Mouse (Mus musculus) heart, embryonic 16.5 days (tissue): ENCODE measurements around the gene Kif5c. TPM values are rescaled to one million over a fixed set of nuclear protein-coding genes. Genes with fewer than 3 reads are reported as not detected.

ENCODE experiments used
- ATAC-seq: fragments of 200-750 bp; cut with Nextera tagmentation; replicated peaks from 2 replicates; pipeline ENCODE4 v1.8.0; 2017; ENCODE audit warnings: moderate number of reproducible peaks; ENCODE audit not compliant: insufficient read depth, low FRiP score; ENCODE audit errors: extremely low read depth
- H3K27ac ChIP-seq: fragments of 300-500 bp; sonication (generic); 2 replicates; pipeline ENCODE4 v1.5.1; 2014; ENCODE audit warnings: mild to moderate bottlenecking, low read length, control low read depth, moderate library complexity
- H3K27me3 ChIP-seq: fragments of 300-500 bp; sonication (generic); 2 replicates; pipeline ENCODE4 v1.6.1; 2014; ENCODE audit warnings: low read length, mixed read lengths; ENCODE audit not compliant: control insufficient read depth, insufficient read depth
- H3K36me3 ChIP-seq: fragments of 300-500 bp; sonication (generic); 2 replicates; pipeline ENCODE4 v1.6.1; 2014; ENCODE audit not compliant: control insufficient read depth, insufficient read depth
- H3K4me1 ChIP-seq: fragments of 300-500 bp; sonication (generic); 2 replicates; pipeline ENCODE4 v1.6.1; 2014; ENCODE audit warnings: low read length, mixed read lengths; ENCODE audit not compliant: control insufficient read depth, insufficient read depth
- H3K4me2 ChIP-seq: fragments of 300-500 bp; sonication (generic); 2 replicates; pipeline ENCODE4 v1.6.1; 2014; ENCODE audit warnings: low read depth, mild to moderate bottlenecking, control low read depth, low read length
- H3K4me3 ChIP-seq: fragments of 300-500 bp; sonication (generic); 2 replicates; pipeline ENCODE4 v1.5.1; 2014; ENCODE audit warnings: mild to moderate bottlenecking, control low read depth, low read length
- H3K9ac ChIP-seq: fragments of 300-500 bp; sonication (generic); 2 replicates; pipeline ENCODE4 v1.6.1; 2014; ENCODE audit warnings: low read length, control low read depth
- H3K9me3 ChIP-seq: fragments of 300-500 bp; sonication (generic); replicated peaks from 2 replicates; pipeline ENCODE4 v1.6.1; 2016; ENCODE audit warnings: low read length; ENCODE audit not compliant: control insufficient read depth
- WGBS: fragments of 180-500 bp; shearing (Covaris S2); extraction: QIAGEN DNeasy Blood & Tissue Kit; methylation state at CpG from one replicate; pipeline ENCODE4 v1.1.7; 2014; 5-methylcytosine and 5-hydroxymethylcytosine counted together
- polyA plus RNA-seq: library from polyadenylated mRNA; unstranded; fragments of >200 nt; fragmentation: Nextera tagmentation; extraction: Ambion mirVana; gene quantifications from 2 replicates; pipeline ENCODE4 v1.2.1, GENCODE M21; 2015

Gene Kif5c
- polyA plus RNA-seq, 1 experiment from 2014 or later = 0.80 TPM

DNA sequence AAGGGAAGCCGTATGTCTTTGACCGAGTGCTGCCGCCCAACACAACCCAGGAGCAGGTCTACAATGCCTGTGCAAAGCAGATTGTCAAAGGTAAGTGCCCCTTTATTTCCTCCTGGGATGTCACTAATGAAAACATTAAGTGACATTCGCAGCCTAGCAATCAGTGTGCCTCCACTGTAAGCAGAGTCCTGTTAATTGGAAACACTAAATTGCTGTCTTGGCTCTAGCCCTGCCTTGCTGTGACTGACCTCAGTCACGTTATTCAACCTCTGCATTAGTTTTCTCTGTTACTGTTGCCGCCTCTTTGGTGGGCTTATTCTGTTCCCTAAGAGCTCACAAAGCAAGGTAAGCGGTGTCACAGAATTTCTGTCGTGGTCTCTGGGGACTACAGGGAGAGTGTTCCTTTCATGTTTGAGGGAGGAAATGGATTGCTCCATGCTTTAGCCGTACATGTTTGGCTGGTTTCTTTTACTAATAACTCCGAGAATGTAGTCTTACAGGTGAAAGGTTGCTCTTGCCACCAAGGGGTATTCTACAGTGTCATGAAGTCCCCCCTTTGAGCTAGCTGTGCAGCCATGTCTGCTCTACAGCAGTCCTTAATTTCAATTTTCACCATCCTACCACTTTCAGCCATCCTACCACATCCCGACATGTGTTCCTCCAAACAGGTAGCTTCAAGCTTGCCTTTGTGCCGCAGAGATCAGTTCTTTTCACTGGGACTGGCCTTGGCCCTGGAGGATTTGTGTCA lies 52.8 kb downstream of the Kif5c start:
- H3K4me1 ChIP-seq = no peaks in the 10 kb centered on the region; the same call in 1 of the 2 replicates
- peaks cover 3% of the 10 kb centered on the region; the same call in 1 of the 2 replicates for H3K9me3 ChIP-seq
- H3K36me3 ChIP-seq = no peaks in the 10 kb centered on the region
- H3K9ac ChIP-seq = no peak overlapping the region
- H3K27ac ChIP-seq = no peak overlapping the region
- 83% methylated on average over 12 of the region's 12 CpGs for WGBS
- H3K27me3 ChIP-seq = no peaks in the 10 kb centered on the region
- no peak overlapping the region for H3K4me2 ChIP-seq
- ATAC-seq = no peak
- no peak overlapping the region for H3K4me3 ChIP-seq

DNA sequence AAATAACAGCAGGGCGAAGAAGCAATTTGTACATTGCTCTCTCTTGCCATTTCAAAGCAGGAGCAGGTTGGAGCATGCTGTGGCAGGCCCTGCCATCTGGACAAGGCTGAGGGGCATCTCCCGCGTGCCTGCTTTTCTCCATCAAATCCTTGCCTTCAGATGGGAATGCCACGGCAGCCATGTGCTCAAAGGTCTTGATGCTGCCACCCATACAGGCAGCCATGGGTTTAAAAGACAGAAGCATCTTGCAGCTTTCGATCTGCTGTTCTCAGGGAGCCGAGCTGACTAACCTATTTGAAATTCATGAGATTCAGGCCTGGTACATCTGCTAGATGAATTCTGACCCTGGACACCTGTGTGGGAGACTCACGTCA lies 53.4 kb downstream of the Kif5c start:
- Histone ChIP-seq H3K9ac (no peak overlapping the region), H3K4me3 (no peak overlapping the region), H3K27ac (no peak overlapping the region), H3K9me3 (peaks cover 3% of the 10 kb centered on the region; the same call in 1 of the 2 replicates), H3K4me2 (no peak overlapping the region), H3K27me3 (no peaks in the 10 kb centered on the region), H3K4me1 (no peaks in the 10 kb centered on the region; the same call in 1 of the 2 replicates), H3K36me3 (no peaks in the 10 kb centered on the region)
- no peak for ATAC-seq
- 84% methylated on average over 7 of the region's 7 CpGs for WGBS

DNA sequence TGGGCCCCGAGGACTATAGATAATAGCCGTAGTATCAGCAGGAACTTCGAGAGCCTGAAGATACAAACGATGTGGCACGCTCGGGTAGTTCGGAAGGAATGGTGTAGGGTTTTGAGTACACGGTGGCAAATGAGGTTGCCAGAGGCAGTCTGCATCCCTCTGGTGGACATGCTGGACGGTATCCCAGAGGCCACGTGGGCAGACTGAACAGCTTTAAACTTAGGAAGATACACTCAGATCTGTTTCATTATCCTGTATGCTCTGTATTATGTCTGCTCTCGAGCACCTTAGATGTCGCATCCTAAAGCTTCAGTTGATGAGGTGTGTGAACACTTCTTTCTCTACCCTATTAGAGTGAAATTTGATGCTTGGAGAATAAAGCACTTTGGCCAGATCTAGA lies 56.9 kb downstream of the Kif5c start:
- no peaks in the 10 kb centered on the region; the same call in 1 of the 2 replicates for H3K4me1 ChIP-seq
- H3K27me3 ChIP-seq = no peaks in the 10 kb centered on the region
- H3K27ac ChIP-seq = no peak overlapping the region
- no peaks in the 10 kb centered on the region for H3K9me3 ChIP-seq
- no peak for ATAC-seq
- WGBS = 54% methylated on average over 12 of the region's 12 CpGs
- H3K4me2 ChIP-seq = no peak overlapping the region
- H3K36me3 ChIP-seq = no peaks in the 10 kb centered on the region
- no peak overlapping the region for H3K4me3 ChIP-seq
- H3K9ac ChIP-seq = no peak overlapping the region

DNA sequence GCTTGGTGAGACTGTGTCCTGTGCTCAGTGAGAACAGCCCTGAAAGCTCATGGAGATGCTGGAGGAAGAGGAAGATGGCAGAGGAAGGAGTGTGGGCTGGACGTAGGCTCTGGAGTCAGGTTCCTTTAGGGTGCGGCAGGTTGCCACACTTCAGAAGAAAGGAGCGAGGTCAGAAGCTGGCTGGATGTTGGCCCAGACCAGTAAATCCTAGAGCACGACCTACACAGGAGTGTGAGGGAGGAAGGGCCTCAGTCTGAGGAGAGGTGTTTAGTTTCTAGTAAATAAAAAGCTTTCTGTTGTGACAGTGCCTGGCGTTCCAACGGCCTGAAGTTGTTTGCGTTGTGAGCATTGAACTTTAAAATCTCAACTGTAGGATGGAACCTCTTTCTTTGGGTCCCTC lies 59.3 kb downstream of the Kif5c start:
- no peaks in the 10 kb centered on the region for H3K36me3 ChIP-seq
- 73% methylated on average over 7 of the region's 7 CpGs for WGBS
- H3K9ac ChIP-seq = no peak overlapping the region
- no peak overlapping the region for H3K27ac ChIP-seq
- no peak for ATAC-seq
- H3K4me1 ChIP-seq = no peaks in the 10 kb centered on the region; the same call in 1 of the 2 replicates
- no peaks in the 10 kb centered on the region for H3K9me3 ChIP-seq
- H3K4me3 ChIP-seq = no peak overlapping the region
- peaks cover 2% of the 10 kb centered on the region; the same call in 1 of the 2 replicates for H3K27me3 ChIP-seq
- no peak overlapping the region for H3K4me2 ChIP-seq

DNA sequence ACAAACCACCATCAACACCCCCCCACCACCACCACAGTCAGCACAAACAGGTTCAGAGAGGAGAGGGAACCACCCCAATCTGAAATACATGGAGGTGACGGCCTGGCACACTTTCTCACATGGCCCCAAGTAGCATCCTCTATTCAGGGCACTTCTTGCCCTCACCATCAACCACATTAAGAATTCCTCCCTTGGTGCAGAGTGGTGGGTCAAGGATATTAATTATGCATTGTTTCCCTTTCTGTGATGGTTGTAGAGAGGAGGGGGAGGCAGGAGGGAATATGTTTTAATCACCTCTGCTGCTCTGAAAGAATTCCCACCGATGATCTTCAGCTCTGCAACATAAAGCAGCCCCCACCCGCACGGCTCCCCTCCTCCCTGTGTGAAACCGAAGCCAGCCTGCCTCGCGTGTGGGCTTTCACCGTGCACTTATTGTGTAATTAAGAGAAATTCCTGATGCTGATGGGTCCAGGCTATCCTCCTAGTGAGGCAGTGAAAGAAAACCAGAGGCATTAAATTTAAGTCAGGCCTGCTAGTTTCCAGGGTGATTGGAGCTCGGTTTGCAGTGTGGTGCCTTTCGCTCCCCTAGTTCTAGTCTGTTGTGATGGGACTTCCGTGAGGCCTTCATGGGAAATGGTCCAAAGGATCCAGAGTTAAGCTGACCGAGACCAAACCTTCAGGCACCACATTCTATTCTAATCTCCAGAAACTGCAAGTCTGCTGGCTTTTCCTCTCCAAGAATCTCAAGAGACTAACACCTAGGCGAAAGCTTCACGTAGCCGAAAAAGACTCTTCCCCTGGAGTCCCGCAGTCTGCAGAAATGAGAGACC lies 60.3 kb downstream of the Kif5c start:
- Histone ChIP-seq H3K4me2 (no peak overlapping the region), H3K4me3 (no peak overlapping the region), H3K27ac (no peak overlapping the region), H3K9ac (no peak overlapping the region), H3K27me3 (peaks cover 2% of the 10 kb centered on the region; the same call in 1 of the 2 replicates), H3K9me3 (no peaks in the 10 kb centered on the region), H3K4me1 (no peaks in the 10 kb centered on the region; the same call in 1 of the 2 replicates), H3K36me3 (no peaks in the 10 kb centered on the region)
- 83% methylated on average over 16 of the region's 16 CpGs for WGBS
- ATAC-seq = no peak

DNA sequence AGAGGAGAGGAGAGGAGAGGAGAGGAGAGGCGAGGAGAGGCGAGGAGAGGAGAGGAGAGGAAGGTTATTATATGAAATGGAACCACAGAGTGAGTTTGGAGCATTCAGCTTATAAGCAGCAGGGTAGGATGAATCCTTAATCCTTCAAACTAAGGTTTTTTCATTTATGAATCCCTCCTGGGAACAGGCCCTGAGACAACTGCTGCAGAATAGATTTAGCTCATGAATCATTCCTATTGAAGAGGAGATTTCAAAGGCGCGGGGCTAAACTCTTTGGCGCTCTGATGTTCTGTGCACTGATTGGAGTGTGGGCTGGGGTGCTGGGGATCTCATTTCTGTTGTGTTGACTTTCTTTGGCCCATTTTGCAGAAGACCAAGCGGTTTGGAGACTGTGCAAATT lies 63.7 kb downstream of the Kif5c start:
- H3K4me3 ChIP-seq = no peak overlapping the region
- no peak for ATAC-seq
- no peaks in the 10 kb centered on the region for H3K9me3 ChIP-seq
- H3K27me3 ChIP-seq = peaks cover 2% of the 10 kb centered on the region; the same call in 1 of the 2 replicates
- H3K4me1 ChIP-seq = no peaks in the 10 kb centered on the region
- 85% methylated on average over 6 of the region's 6 CpGs for WGBS
- no peaks in the 10 kb centered on the region for H3K36me3 ChIP-seq
- no peak overlapping the region for H3K27ac ChIP-seq
- no peak overlapping the region for H3K4me2 ChIP-seq
- H3K9ac ChIP-seq = no peak overlapping the region

DNA sequence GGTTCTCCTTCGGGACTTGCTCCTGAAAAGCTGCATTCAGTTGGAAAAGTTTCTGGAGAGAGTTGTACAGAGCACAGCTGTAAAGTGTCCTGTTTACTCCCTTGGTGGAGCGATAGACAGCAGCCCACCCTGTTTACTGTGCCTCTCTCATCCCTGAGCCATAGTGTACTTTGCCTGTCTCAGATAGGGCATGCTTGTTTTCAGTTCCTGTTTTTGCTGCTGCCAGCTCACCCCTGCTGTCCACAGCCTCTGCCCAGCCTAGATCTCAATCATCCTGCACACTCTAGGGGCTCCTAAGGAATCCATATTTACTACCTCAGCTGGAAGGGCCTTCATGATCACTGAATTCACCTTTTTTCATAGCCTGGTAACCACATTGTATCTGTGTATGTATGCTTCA lies 65.7 kb downstream of the Kif5c start:
- no peak for ATAC-seq
- Histone ChIP-seq H3K4me2 (no peak overlapping the region), H3K9ac (no peak overlapping the region), H3K9me3 (no peaks in the 10 kb centered on the region), H3K36me3 (no peaks in the 10 kb centered on the region), H3K27ac (no peak overlapping the region), H3K4me3 (no peak overlapping the region), H3K27me3 (peaks cover 2% of the 10 kb centered on the region; the same call in 1 of the 2 replicates), H3K4me1 (no peaks in the 10 kb centered on the region)
- 70% methylated on average over 2 of the region's 2 CpGs for WGBS

DNA sequence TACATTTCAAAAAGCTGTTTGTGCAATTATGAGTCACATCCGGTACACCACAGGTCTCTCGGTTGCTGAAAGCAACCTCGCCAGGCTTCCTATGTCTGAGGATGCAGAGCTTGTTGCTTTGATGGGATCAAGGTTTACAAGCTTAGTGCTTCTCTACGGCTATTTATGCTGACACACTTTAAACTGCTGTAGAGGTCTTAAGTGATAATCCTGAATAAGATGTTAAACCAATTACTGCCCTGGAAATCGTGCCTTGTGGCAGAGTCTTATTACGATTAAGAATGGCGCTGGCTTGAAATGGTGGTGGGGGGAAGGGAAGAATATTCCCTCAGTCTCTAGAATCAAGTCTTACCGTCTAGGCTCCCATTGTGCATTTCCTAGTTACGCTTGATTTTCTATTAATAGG lies 71.3 kb downstream of the Kif5c start:
- ATAC-seq = no peak
- Histone ChIP-seq H3K36me3 (no peaks in the 10 kb centered on the region), H3K27me3 (no peaks in the 10 kb centered on the region), H3K4me2 (no peak overlapping the region), H3K27ac (no peak overlapping the region), H3K9ac (no peak overlapping the region), H3K4me3 (no peak overlapping the region), H3K4me1 (peaks cover 8% of the 10 kb centered on the region), H3K9me3 (no peaks in the 10 kb centered on the region)
- 73% methylated on average over 9 of the region's 9 CpGs for WGBS

DNA sequence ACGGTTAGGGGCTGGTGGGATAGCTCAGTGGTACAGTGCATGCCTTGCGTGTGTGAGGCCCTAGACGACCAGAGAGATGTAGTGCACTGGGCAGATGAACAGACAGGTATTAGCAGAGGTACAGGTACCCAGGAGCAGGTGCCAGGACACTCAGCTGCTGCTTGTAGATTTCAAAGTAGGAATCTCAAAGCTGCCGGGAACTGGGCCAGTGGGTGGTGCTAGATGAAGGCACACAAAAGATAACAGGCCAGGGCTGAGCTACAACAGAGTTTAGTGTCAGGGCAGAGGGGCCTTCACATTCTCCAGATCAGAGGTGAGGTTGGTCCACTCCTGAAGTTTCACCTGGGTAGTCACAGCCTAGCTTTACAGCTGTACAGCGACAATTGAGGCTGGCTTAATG lies 72.3 kb downstream of the Kif5c start:
- peaks cover 8% of the 10 kb centered on the region for H3K4me1 ChIP-seq
- no peak overlapping the region for H3K9ac ChIP-seq
- H3K36me3 ChIP-seq = no peaks in the 10 kb centered on the region
- no peaks in the 10 kb centered on the region for H3K9me3 ChIP-seq
- H3K4me3 ChIP-seq = no peak overlapping the region
- no peaks in the 10 kb centered on the region for H3K27me3 ChIP-seq
- H3K27ac ChIP-seq = no peak overlapping the region
- WGBS = 60% methylated on average over 5 of the region's 5 CpGs
- ATAC-seq = no peak; the same call in 1 of the 2 replicates
- no peak overlapping the region for H3K4me2 ChIP-seq
